Mouse (Mus musculus) megakaryocyte, embryonic 14.5 days (primary cell): ENCODE results near the gene Shf.

Experiments used
- FLI1 ChIP-seq: IDR thresholded peaks from 2 replicates; pipeline ENCODE4 v1.6.1; 2012; ENCODE audit warnings: low read length, inconsistent platforms, mixed read lengths
- GATA1 ChIP-seq: IDR thresholded peaks from 3 replicates; pipeline ENCODE4 v1.6.1; 2012; ENCODE audit warnings: mixed read lengths, low read length, inconsistent platforms, borderline replicate concordance

GRCm38 (mm10) chr2:122302574-122303241, 66.3 kb downstream of the Shf start:
- TF ChIP-seq GATA1: no peak
- no peak for TF ChIP-seq FLI1
